Mouse (Mus musculus) stomach, postnatal 0 days (tissue): ENCODE results near the gene Prdx5.
A peak's percentile ranks its signal among the peaks of the same experiment; 100 is the strongest.

ENCODE experiments used
- CTCF ChIP-seq: IDR thresholded peaks from 2 replicates; pipeline ENCODE4 v1.5.1; 2016; ENCODE audit warnings: antibody characterized with exemption, low read depth, mild to moderate bottlenecking, moderate library complexity
- EP300 ChIP-seq: optimal IDR thresholded peaks from 2 replicates; pipeline ENCODE3; 2016; ENCODE audit warnings: antibody characterized with exemption

GRCm38 (mm10) chr19:6909021-6909420, 885 bp downstream of the Prdx5 start:
- TF ChIP-seq CTCF (no peak), EP300 (peak; percentile 26)
